Mouse (Mus musculus): ENCODE data around the gene Gjc2. TPM values are rescaled to one million over a fixed set of nuclear protein-coding genes. Genes with fewer than 3 reads are reported as not detected.

The Gjc2 gene
- polyA plus RNA-seq, 1 experiment, result 1.4 TPM

GRCm38 (mm10) chr11:59226251-59226650 is 43.2 kb upstream of the Gjc2 start:
- Histone ChIP-seq H3K4me3 (ENCODE audit: insufficient read depth, low read depth, low read length) (peak overlapping the region; percentile 8; the same call in 1 of the 2 replicates), H3K27me3 (replicated peaks; ENCODE audit: control insufficient read depth, insufficient read depth, low read length) (no peaks in the 10 kb centered on the region), H3K36me3 (ENCODE audit: control insufficient read depth, insufficient read depth, low read length) (no peaks in the 10 kb centered on the region), H3K4me1 (ENCODE audit: control insufficient read depth, insufficient read depth, low read length) (peaks cover 46% of the 10 kb centered on the region), H3K27ac (ENCODE audit: insufficient read depth, low read depth, low read length) (peak overlapping the region; percentile 98; the same call in 1 of the 2 replicates)
- DNase-seq, result no peak
- WGBS, result 4% methylated on average over 3 of the region's 3 CpGs
- TF ChIP-seq CTCF (conservative IDR thresholded peaks at IDR 0.05; ENCODE audit: insufficient read depth, insufficient read length, low read depth, low read length), result no peak
- TF ChIP-seq POLR2A (IDR thresholded peaks at IDR 0.05; ENCODE audit: low read depth, low read length), result no peak

- DNase-seq, result no peak
These were observed 42.2 kb upstream of the Gjc2 start for GRCm38 (mm10) chr11:59225167-59225566.

GRCm38 (mm10) chr11:59224470-59224869 is 41.5 kb upstream of the Gjc2 start:
- Histone ChIP-seq H3K36me3 (ENCODE audit: control insufficient read depth, insufficient read depth, low read length) (no peaks in the 10 kb centered on the region), H3K27me3 (replicated peaks; ENCODE audit: control insufficient read depth, insufficient read depth, low read length) (no peaks in the 10 kb centered on the region), H3K4me3 (ENCODE audit: insufficient read depth, low read depth, low read length) (no peak overlapping the region), H3K4me1 (ENCODE audit: control insufficient read depth, insufficient read depth, low read length) (peaks cover 51% of the 10 kb centered on the region), H3K27ac (ENCODE audit: insufficient read depth, low read depth, low read length) (no peak overlapping the region)
- DNase-seq, result no peak
- WGBS, result 27% methylated on average over 2 of the region's 2 CpGs
- TF ChIP-seq CTCF (conservative IDR thresholded peaks at IDR 0.05; ENCODE audit: insufficient read depth, insufficient read length, low read depth, low read length), result no peak
- TF ChIP-seq POLR2A (IDR thresholded peaks at IDR 0.05; ENCODE audit: low read depth, low read length), result no peak

More at GRCm38 (mm10) chr11:59225167-59225566, 42.2 kb upstream of the Gjc2 start:
- H3K4me3 ChIP-seq (ENCODE audit: insufficient read depth, low read depth, low read length), result no peak overlapping the region
- H3K36me3 ChIP-seq (ENCODE audit: control insufficient read depth, insufficient read depth, low read length), result no peaks in the 10 kb centered on the region
- H3K27me3 ChIP-seq (replicated peaks; ENCODE audit: control insufficient read depth, insufficient read depth, low read length), result no peaks in the 10 kb centered on the region
- H3K27ac ChIP-seq (ENCODE audit: insufficient read depth, low read depth, low read length), result no peak overlapping the region
- 38% methylated on average over 2 of the region's 2 CpGs for WGBS
- H3K4me1 ChIP-seq (ENCODE audit: control insufficient read depth, insufficient read depth, low read length), result peaks cover 51% of the 10 kb centered on the region
- no peak for TF ChIP-seq CTCF (conservative IDR thresholded peaks at IDR 0.05; ENCODE audit: insufficient read depth, insufficient read length, low read depth, low read length)
- TF ChIP-seq POLR2A (IDR thresholded peaks at IDR 0.05; ENCODE audit: low read depth, low read length), result no peak

DNA sequence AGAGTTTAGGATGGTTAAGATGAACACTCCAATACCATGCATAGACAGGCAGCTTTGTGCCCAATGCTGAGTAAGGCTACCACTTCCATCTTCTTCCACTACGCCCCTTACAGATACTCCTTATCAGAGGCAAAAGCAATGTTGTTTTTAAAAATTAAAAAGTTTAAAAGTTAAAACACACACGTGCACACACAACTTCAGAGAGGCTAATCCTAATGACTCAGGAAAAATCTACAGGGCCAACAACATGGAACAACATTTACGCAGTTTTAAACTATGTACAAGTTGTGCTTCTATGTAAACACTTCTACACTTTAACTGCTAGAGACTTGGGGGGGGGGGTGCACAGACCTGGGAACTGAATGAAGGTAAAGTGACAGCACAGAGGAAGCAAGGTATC is 41.0 kb upstream of the Gjc2 start:
- no peaks in the 10 kb centered on the region for H3K36me3 ChIP-seq (ENCODE audit: control insufficient read depth, insufficient read depth, low read length)
- no peak overlapping the region for H3K27ac ChIP-seq (ENCODE audit: insufficient read depth, low read depth, low read length)
- no peak overlapping the region for H3K4me3 ChIP-seq (ENCODE audit: insufficient read depth, low read depth, low read length)
- H3K4me1 ChIP-seq (ENCODE audit: control insufficient read depth, insufficient read depth, low read length), result peaks cover 51% of the 10 kb centered on the region
- 69% methylated on average over 3 of the region's 3 CpGs for WGBS
- no peaks in the 10 kb centered on the region for H3K27me3 ChIP-seq (replicated peaks; ENCODE audit: control insufficient read depth, insufficient read depth, low read length)
- DNase-seq, result no peak
- TF ChIP-seq POLR2A (IDR thresholded peaks at IDR 0.05; ENCODE audit: low read depth, low read length), result no peak
- no peak for TF ChIP-seq CTCF (conservative IDR thresholded peaks at IDR 0.05; ENCODE audit: insufficient read depth, insufficient read length, low read depth, low read length)

DNA sequence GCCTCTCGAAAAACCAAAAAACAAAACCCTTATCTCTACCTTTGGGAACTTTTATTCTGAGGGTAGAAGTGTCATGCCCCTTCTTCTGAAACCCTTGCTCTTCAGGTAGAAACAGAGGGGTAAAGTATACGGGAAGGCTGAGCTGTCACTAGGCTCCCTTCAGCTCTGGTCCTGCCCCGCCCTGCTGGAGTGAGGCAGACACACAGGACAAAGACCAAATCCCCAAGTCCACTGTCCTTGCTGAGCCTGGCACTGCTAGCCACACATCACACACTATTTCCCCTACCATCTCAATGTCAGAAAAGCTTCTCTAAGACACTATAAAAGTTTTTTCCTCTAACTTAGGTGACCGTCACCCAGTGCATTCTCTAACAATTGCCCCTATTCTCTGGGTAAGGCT is 39.3 kb upstream of the Gjc2 start:
- Histone ChIP-seq H3K27ac (ENCODE audit: insufficient read depth, low read depth, low read length) (no peak overlapping the region), H3K36me3 (ENCODE audit: control insufficient read depth, insufficient read depth, low read length) (no peaks in the 10 kb centered on the region), H3K4me1 (ENCODE audit: control insufficient read depth, insufficient read depth, low read length) (peaks cover 50% of the 10 kb centered on the region), H3K4me3 (ENCODE audit: insufficient read depth, low read depth, low read length) (no peak overlapping the region), H3K27me3 (replicated peaks; ENCODE audit: control insufficient read depth, insufficient read depth, low read length) (no peaks in the 10 kb centered on the region)
- DNase-seq, result peak; percentile 57
- 57% methylated on average over 4 of the region's 4 CpGs for WGBS
- TF ChIP-seq POLR2A (IDR thresholded peaks at IDR 0.05; ENCODE audit: low read depth, low read length), result no peak
- 0 out of 2 replicates have a peak, but pooled peaks have one; percentile 19 for TF ChIP-seq CTCF (conservative IDR thresholded peaks at IDR 0.05; ENCODE audit: insufficient read depth, insufficient read length, low read depth, low read length)

- TF ChIP-seq CTCF (conservative IDR thresholded peaks at IDR 0.05; ENCODE audit: insufficient read depth, insufficient read length, low read depth, low read length), result no peak
- no peak for TF ChIP-seq POLR2A (IDR thresholded peaks at IDR 0.05; ENCODE audit: low read depth, low read length)
- no peak for DNase-seq
- no peak overlapping the region for H3K27ac ChIP-seq (ENCODE audit: insufficient read depth, low read depth, low read length)
- H3K4me1 ChIP-seq (ENCODE audit: control insufficient read depth, insufficient read depth, low read length), result peaks cover 49% of the 10 kb centered on the region
- no peaks in the 10 kb centered on the region for H3K36me3 ChIP-seq (ENCODE audit: control insufficient read depth, insufficient read depth, low read length)
- no peak overlapping the region for H3K4me3 ChIP-seq (ENCODE audit: insufficient read depth, low read depth, low read length)
- H3K27me3 ChIP-seq (replicated peaks; ENCODE audit: control insufficient read depth, insufficient read depth, low read length), result no peaks in the 10 kb centered on the region
These were observed 38.6 kb upstream of the Gjc2 start for GRCm38 (mm10) chr11:59221604-59222003.

- TF ChIP-seq CTCF (conservative IDR thresholded peaks at IDR 0.05; ENCODE audit: insufficient read depth, insufficient read length, low read depth, low read length) (peak; percentile 57), POLR2A (IDR thresholded peaks at IDR 0.05; ENCODE audit: low read depth, low read length) (no peak)
- DNase-seq, result peak; percentile 44
- Histone ChIP-seq H3K36me3 (ENCODE audit: control insufficient read depth, insufficient read depth, low read length) (no peaks in the 10 kb centered on the region), H3K27ac (ENCODE audit: insufficient read depth, low read depth, low read length) (peak overlapping the region; percentile 54), H3K27me3 (replicated peaks; ENCODE audit: control insufficient read depth, insufficient read depth, low read length) (no peaks in the 10 kb centered on the region), H3K4me3 (ENCODE audit: insufficient read depth, low read depth, low read length) (no peak overlapping the region), H3K4me1 (ENCODE audit: control insufficient read depth, insufficient read depth, low read length) (peaks cover 36% of the 10 kb centered on the region)
These were observed 36.1 kb upstream of the Gjc2 start for GRCm38 (mm10) chr11:59219064-59219463.

Data from kidney, adult 2 months (tissue).